Mouse (Mus musculus): ENCODE data around the gene Spata5.

- TF ChIP-seq CTCF (IDR thresholded peaks at IDR 0.05; ENCODE audit: low read depth) (no peak), EP300 (IDR thresholded peaks at IDR 0.05; ENCODE audit: low read depth) (no peak)
These were observed 38.2 kb upstream of the Spata5 start for GRCm38 (mm10) chr3:37381457-37381856.

Data from heart, postnatal 0 days (tissue).